Mouse (Mus musculus) brown adipose tissue, adult 24 weeks (tissue): ENCODE results near the gene Pkn1. TPM values are rescaled to one million over a fixed set of nuclear protein-coding genes. Genes with fewer than 3 reads are reported as not detected.

Experiments used
- H3K27ac ChIP-seq: fragments of 200-500 bp; replicated peaks from 2 replicates; pipeline ENCODE4 v1.5.1; 2012; ENCODE audit warnings: low read depth, mild to moderate bottlenecking, low read length
- H3K4me1 ChIP-seq: fragments of 200-500 bp; 2 replicates; pipeline ENCODE4 v1.6.1; 2012; ENCODE audit warnings: low read length, mixed read lengths; ENCODE audit not compliant: control insufficient read depth, insufficient read depth, insufficient read length
- H3K4me3 ChIP-seq: fragments of 200-500 bp; 2 replicates; pipeline ENCODE4 v1.5.1; 2012; ENCODE audit warnings: low read depth, mild to moderate bottlenecking, low read length, moderate library complexity; ENCODE audit not compliant: insufficient read depth
- polyA plus RNA-seq: library from polyadenylated mRNA; stranded (reverse); fragments of >200 nt; gene quantifications from 2 replicates; pipeline ENCODE4 v1.2.4, GENCODE M21; 2012; ENCODE audit not compliant: missing spikeins, insufficient read depth, insufficient read length

The Pkn1 gene
- polyA plus RNA-seq, 1 experiment: 98.1 TPM

DNA sequence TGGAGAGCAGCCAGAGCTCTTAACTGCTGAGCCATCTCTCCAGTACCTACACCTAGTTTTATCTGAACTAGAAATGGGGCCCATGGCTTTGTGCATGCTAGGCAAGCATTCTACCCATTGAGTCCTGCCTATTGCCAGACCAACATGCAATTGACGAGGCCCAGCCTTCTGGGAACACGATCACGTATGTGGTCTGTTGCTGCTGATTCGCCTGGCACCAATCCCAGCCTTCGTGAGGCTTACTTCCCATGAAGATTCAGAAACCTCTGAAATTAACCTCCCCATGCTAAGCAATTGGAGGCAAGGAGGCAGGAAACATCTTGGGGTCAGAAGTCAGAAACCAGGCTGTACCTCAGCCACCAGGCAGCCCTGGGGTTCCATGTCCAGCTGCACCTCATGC is 18.4 kb downstream of the Pkn1 start:
- Histone ChIP-seq H3K4me3 (no peak overlapping the region), H3K4me1 (peaks cover 12% of the 10 kb centered on the region), H3K27ac (0 out of 2 replicates have a peak overlapping the region, but pooled peaks have one; percentile 9)

DNA sequence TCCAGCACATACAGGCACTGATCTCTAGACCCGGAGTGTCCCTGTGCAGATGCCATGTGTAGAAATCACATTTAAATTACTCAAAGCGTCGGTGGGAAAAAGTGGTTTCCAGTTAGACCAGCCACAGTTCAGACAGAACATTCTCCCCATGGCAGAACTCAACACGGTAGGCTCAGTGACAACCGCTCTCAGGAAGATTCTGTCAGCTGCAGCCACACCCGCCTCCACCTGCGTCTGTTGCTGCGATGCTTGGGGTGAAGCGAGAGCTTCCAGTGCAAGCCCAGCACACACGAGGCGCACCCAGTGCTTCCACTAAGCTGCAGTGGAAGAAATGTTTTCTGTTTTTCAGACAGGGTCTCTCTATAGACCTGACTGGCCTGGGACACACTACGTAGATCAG is 19.1 kb downstream of the Pkn1 start:
- Histone ChIP-seq H3K4me1 (peaks cover 8% of the 10 kb centered on the region), H3K4me3 (no peak overlapping the region), H3K27ac (no peak overlapping the region)

DNA sequence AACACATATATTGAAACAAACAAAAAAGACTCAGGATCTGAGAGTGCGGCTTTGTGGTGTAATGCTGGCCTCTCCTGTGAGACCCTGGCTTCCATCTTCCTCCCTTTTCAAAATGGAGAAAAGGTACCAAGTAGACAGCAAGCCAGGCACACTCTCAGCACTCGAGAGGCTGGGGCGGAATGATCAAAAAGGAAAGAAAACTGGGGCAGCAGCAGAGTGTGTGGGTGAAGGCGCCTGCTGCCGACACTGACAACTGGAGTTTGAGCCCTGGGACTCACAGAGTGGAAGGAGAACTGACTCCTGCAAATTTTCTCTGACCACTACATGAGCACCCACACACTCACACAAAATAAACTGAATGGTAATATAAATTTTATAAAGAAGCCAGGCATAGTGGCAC is 24.5 kb downstream of the Pkn1 start:
- Histone ChIP-seq H3K27ac (no peak overlapping the region), H3K4me3 (no peak overlapping the region), H3K4me1 (no peaks in the 10 kb centered on the region)

DNA sequence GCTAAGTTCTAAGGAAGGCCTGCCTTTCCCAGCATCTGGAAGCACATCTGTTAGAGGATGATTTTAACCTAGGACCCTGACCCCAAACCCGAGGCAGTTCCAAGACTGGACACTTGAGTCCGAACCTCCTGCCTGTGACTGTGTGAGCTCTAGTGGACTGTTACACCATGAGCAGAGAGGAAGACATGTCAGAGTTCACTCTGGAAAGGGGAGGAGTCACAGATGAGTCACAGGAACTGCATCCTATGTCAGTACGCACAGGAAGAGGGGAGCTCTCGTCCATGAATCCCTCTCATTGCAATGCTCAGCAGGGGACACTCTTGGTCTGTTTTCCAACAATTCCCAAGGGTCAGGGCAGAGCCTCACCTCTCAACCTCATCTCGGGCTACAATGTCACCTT is 26.0 kb downstream of the Pkn1 start:
- H3K4me1 ChIP-seq: no peaks in the 10 kb centered on the region
- no peak overlapping the region for H3K27ac ChIP-seq
- no peak overlapping the region for H3K4me3 ChIP-seq

DNA sequence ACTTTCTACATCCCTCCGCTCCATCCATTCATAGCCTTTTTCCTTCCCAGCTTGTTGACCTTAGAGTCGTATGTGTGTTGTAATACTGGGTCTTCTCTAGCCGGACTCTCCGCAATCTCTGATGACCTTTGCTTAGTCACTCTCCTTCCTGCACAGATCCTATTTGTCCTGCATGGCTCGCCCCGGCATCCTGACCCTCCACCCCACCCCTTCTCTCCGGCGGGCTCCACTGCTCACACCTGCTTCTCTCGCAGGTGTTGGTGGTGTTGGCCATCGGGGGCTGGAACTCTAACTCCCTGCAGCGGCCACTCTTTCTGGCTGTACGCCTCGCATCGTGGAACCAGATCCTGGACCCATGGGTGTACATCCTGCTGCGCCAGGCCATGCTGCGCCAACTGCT is 30.0 kb downstream of the Pkn1 start:
- H3K4me3 ChIP-seq: no peak overlapping the region
- H3K27ac ChIP-seq: no peak overlapping the region
- H3K4me1 ChIP-seq: peaks cover 8% of the 10 kb centered on the region; the same call in 1 of the 2 replicates

DNA sequence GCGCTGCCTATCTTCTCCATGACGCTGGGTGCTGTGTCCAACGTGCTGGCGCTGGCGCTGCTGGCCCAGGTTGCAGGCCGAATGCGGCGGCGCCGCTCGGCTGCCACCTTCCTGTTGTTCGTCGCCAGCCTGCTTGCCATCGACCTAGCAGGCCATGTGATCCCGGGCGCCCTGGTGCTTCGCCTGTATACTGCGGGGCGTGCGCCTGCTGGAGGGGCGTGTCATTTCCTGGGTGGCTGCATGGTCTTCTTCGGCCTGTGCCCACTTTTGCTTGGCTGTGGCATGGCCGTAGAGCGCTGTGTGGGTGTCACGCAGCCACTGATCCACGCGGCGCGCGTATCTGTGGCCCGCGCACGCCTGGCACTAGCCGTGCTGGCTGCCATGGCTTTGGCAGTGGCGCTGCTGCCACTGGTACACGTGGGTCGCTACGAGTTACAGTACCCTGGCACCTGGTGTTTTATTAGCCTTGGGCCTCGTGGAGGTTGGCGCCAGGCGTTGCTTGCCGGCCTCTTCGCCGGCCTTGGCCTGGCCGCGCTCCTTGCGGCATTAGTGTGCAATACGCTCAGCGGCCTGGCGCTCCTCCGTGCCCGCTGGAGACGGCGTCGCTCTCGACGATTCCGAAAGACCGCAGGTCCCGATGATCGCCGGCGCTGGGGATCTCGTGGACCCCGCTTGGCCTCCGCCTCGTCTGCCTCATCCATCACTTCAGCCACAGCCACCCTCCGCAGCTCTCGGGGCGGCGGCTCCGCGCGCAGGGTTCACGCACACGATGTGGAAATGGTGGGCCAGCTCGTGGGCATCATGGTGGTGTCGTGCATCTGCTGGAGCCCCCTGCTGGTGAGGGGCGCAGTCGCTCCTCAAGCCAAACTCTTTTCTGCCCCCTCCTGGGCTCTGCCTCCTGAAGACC is 30.7 kb downstream of the Pkn1 start:
- H3K27ac ChIP-seq: no peak overlapping the region
- H3K4me3 ChIP-seq: peak overlapping the region; percentile 28; the same call in 1 of the 2 replicates
- peaks cover 8% of the 10 kb centered on the region; the same call in 1 of the 2 replicates for H3K4me1 ChIP-seq

DNA sequence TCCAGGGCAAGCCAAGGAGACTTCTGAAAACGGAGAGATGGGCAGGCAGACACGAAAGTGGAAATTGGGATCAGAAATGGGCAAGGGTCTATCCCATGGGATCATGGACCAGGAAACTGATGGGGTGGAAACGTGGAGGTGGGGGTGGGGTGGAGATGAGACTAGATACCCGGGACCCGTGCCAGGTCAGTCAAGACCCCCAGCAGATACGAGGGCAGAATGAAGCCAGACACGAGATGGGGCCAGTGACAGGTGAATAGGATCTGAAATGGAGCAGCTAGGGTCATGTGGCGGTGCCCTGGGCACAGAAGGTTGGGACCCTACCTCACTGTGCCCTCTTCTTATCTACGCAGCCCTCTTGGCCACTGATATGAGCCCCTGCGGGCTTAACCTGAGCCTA is 31.5 kb downstream of the Pkn1 start:
- Histone ChIP-seq H3K27ac (no peak overlapping the region), H3K4me1 (peaks cover 8% of the 10 kb centered on the region; the same call in 1 of the 2 replicates), H3K4me3 (no peak overlapping the region)

DNA sequence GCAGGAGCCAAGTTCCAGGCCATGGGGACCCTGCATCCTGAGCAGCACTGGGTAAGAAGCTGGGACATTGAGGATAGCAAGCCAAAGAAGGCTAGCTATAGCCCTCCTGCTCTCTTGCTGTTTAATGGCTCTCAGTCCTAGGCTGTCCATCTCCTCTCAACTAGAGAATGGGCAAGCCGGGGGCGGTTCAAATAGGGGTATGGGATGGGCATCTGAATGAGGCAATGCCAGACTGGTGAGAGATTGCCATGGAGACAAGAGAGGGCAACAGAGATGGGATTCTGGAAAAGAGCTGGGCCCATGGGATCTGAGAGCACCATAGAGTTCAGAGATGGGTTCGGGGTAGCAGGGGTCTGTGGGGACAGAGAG is 32.1 kb downstream of the Pkn1 start:
- Histone ChIP-seq H3K4me3 (no peak overlapping the region), H3K27ac (no peak overlapping the region)

DNA sequence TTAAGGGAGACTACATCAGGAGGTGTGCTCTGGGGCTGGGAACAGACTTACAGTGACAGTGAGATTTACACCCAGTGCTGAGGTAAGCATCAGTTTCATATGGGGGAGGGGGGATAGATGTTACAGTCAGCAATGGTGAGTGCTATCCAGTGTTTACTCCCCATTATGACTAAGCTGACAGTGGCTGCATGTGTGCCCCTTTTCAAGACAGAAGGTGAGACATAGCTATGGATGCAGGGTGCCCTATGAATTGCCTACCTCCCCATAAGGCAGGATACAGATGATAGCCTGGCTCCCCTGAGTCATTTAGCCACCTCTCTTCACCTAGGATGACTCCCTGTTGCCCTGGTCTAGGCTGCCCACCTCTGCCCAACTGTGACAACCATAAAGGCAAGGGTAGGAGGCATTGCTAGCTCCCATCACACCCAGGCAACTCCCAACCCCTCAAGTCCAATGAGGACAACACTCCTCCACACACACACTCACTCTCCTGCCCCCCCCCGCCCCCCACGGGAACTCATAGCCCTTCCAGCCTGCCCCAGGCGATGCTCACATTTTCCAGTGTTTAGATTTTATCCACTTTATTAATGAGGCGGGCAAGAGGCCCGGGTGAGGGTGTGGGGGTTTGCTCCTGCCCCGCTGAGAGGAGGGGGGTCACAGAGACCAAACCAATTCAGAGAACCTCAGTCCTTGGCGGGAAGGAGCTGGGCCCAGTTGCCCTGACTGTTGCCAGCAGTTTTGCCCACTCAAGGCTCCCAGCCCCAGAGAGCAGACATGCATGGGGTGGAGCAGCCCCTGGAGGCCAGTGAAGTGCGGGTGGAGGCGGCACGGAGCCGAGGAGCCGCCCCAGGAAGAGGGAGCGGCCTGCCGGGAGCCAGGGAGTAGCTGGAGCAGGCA is 32.8 kb downstream of the Pkn1 start, which contains the start of gene Ptger1:
Gene Ptger1, plus strand, starts transcription at position 710 of the 897 bp plus-strand sequence.
- peaks cover 8% of the 10 kb centered on the region; the same call in 1 of the 2 replicates for H3K4me1 ChIP-seq
- H3K4me3 ChIP-seq: no peak within 1 kb of the TSS
- no peak within 1 kb of the TSS for H3K27ac ChIP-seq

More for the DNA sequence above, 32.1 kb downstream of the Pkn1 start:
- peaks cover 8% of the 10 kb centered on the region; the same call in 1 of the 2 replicates for H3K4me1 ChIP-seq

DNA sequence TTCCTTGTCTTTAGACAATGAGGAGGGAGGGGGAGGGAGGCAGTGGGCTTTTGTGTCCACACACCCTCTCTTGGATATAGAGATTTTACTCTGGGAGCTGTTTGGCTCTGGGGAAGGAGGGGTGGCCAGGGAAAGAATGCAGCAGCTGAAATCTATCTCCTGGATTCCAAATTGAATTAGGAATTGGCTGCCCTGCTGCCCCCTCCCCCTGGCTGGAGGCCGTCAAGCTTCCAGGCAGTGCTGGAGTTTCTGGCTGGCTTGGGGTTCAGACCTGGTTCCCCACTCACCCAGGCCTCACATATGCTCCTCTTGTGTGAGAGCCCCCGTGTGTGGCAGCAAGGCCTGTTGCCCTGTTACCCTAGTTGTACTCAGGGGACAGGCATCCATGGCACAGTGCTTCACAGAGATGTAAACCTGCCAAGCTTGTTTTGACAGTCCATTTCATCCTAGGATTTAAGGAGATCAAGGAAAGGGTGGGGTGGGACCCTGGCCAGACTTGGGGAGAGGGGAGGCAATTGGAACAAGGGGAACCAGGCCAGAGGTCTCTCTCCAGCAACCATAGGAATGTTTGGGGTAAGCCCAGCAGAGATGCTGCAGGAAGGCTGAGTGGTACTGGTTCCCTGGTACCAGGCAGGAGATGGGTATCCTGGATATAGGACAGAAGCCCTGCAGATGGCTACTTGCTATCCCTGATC is 33.9 kb downstream of the Pkn1 start:
- Histone ChIP-seq H3K4me3 (no peak overlapping the region), H3K27ac (no peak overlapping the region), H3K4me1 (peaks cover 8% of the 10 kb centered on the region; the same call in 1 of the 2 replicates)

DNA sequence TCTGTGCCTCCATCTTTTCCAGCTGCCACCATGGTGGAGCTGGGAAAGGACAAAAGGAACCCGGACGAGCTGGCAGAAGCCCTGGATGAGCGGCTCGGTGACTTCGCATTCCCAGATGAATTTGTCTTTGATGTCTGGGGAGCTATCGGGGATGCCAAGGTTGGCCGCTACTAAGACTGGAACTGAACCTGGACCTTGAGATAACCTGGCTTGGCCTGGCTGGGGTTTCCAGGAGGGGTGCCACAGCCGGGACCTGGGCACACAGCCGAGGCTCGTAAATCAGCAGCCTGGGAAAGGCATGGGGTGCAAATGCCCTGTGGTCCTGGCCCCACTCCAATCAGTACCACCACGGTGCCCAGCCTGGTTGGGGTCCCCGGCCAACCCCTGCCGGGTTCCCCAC is 34.9 kb downstream of the Pkn1 start:
- no peak overlapping the region for H3K27ac ChIP-seq
- no peak overlapping the region for H3K4me3 ChIP-seq
- peaks cover 8% of the 10 kb centered on the region; the same call in 1 of the 2 replicates for H3K4me1 ChIP-seq

DNA sequence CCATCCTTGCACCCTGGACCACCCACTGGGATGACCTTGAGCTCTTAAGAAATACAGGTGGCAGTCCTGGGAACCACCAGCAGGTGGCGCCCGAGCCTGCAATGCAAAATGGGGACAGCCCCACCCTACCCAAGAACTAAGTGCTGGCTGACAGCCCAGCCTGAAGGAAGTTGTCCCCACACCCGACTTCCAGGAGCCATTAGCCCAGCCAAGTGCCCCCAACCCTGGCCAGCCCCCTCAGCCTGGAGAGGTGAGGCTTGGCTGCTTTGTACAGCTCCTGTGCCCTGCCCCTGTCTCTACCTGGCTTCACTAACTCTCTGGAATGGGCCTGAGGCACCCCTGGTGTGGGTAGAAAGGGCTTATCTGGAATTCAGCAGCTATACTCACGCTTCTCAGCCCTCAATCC is 36.6 kb downstream of the Pkn1 start:
- Histone ChIP-seq H3K27ac (no peak overlapping the region), H3K4me3 (no peak overlapping the region), H3K4me1 (peaks cover 8% of the 10 kb centered on the region; the same call in 1 of the 2 replicates)

DNA sequence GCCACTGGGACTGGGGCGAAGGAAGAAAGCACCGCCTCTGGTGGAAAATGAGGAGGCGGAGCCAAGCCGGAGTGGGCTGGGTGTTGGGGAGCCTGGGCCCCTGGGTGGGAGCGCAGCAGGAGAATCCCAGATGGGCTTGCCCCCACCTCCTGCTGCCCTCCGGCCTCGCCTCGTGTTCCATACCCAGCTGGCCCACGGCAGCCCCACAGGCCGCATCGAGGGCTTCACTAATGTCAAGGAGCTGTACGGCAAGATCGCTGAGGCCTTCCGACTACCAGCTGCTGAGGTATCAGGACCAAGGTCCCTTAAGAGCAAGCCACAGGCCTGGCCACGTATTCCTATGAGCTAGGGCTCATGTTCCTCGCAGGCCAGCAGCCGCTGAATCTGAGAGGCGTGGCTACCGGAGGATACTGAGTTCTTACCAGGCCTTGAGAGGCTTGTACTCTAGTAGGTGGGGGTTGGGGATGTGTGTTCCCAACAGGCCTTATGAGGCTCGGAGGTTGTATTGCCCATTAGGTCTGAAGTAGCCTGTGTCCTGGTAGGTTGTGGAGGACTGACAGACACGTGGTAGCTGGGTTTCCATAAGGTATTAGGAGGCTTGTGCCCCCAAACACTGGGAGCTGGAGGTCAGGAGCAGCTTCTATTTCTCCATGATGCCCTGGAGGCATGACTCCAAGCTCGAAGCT is 37.8 kb downstream of the Pkn1 start:
- Histone ChIP-seq H3K4me1 (no peaks in the 10 kb centered on the region), H3K27ac (no peak overlapping the region), H3K4me3 (peak overlapping the region; percentile 19)

DNA sequence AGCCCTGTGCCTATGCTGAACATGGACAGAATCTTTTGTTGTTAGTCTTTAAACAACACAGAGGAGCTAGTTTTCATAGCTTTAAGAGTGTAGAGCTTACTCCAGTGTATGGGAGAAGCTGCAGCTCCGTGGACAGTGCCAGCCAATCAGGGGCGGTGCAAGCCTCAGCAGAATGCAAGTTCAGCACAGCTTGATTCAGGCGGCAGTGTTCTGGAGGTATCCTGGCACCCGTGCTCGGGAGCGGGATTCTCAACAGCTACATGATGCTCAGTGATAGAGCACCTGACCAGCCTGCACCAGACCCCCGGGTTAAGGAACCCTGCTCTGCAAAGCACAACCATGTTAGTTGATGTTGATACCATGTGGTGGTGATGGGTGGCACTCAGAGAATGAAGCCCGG is 38.4 kb downstream of the Pkn1 start:
- Histone ChIP-seq H3K27ac (no peak overlapping the region), H3K4me1 (no peaks in the 10 kb centered on the region), H3K4me3 (no peak overlapping the region)
